Mouse (Mus musculus): ENCODE data around the gene Actrt3. TPM values are rescaled to one million over a fixed set of nuclear protein-coding genes. Genes with fewer than 3 reads are reported as not detected.

Actrt3 gene
- total and polyA plus RNA-seq, 3 experiments = 0.04 to 0.08 TPM; not detected in 1

- DNase-seq (ENCODE audit: low read depth, low spot score) = peak; percentile 14
- H3K9me3 ChIP-seq (replicated peaks; ENCODE audit: insufficient read depth, low read length) = no peaks in the 10 kb centered on the region
- H3K27me3 ChIP-seq (ENCODE audit: control insufficient read depth in 1 of 2, insufficient read depth in 2 of 2, low read length in 2 of 2) = no peaks in the 10 kb centered on the region
- H3K4me1 ChIP-seq (ENCODE audit: control insufficient read depth in 1 of 2, insufficient read depth in 2 of 2, low read length in 2 of 2) = peaks cover 0 to 3% of the 10 kb centered on the region in 2 experiments; a peak in 2 of 4 replicates
- H3K79me2 ChIP-seq (ENCODE audit: control insufficient read depth, insufficient read depth, low read length, poor library complexity) = no peaks in the 10 kb centered on the region
- H3K4me3 ChIP-seq (ENCODE audit: control insufficient read depth in 1 of 2, insufficient read depth in 1 of 2, low read depth in 2 of 2, low read length in 2 of 2) = no peak overlapping the region
- H3K9ac ChIP-seq (ENCODE audit: control insufficient read depth, low read depth, low read length, poor library complexity, severe bottlenecking) = no peak overlapping the region
- no peak overlapping the region for H3K27ac ChIP-seq (ENCODE audit: control insufficient read depth, low read depth, low read length)
- peak; percentile 18; the same call in 1 of the 2 replicates for TF ChIP-seq SMC3 (IDR thresholded peaks at IDR 0.05; ENCODE audit: low read depth, low read length)
- TF ChIP-seq ELF1 (IDR thresholded peaks at IDR 0.05; ENCODE audit: low read depth, low read length) = no peak
- no peak for TF ChIP-seq ZC3H11A (IDR thresholded peaks at IDR 0.05; ENCODE audit: low read depth, low read length)
- TF ChIP-seq RAD21 (IDR thresholded peaks at IDR 0.05; ENCODE audit: low read depth, low read length) = peak; percentile 18
- TF ChIP-seq CTCF (IDR thresholded peaks at IDR 0.05 in 2 of 3, conservative IDR thresholded peaks at IDR 0.05 in 1 of 3; ENCODE audit: control insufficient read depth in 1 of 3, insufficient read depth in 1 of 3, low read depth in 2 of 3, low read length in 3 of 3, poor library complexity in 1 of 3, severe bottlenecking in 1 of 3) = peak in 2 of 3 experiments; percentile 34 to 43; a peak in 5 of 6 replicates
- no peaks in the 10 kb centered on the region for H3K36me3 ChIP-seq (ENCODE audit: control insufficient read depth in 1 of 2, insufficient read depth in 2 of 2, low read length in 2 of 2)
Measured at GRCm38 (mm10) chr3:30635629-30636028, 35.9 kb upstream of the Actrt3 start.

GRCm38 (mm10) chr3:30633681-30634080 is 33.9 kb upstream of the Actrt3 start:
- Histone ChIP-seq H3K9me3 (replicated peaks; ENCODE audit: insufficient read depth, low read length) (no peaks in the 10 kb centered on the region), H3K36me3 (ENCODE audit: control insufficient read depth in 1 of 2, insufficient read depth in 2 of 2, low read length in 2 of 2) (no peaks in the 10 kb centered on the region), H3K9ac (ENCODE audit: control insufficient read depth, low read depth, low read length, poor library complexity, severe bottlenecking) (no peak overlapping the region), H3K4me3 (ENCODE audit: control insufficient read depth in 1 of 2, insufficient read depth in 1 of 2, low read depth in 2 of 2, low read length in 2 of 2) (no peak overlapping the region), H3K4me1 (ENCODE audit: control insufficient read depth in 1 of 2, insufficient read depth in 2 of 2, low read length in 2 of 2) (no peaks in the 10 kb centered on the region), H3K79me2 (ENCODE audit: control insufficient read depth, insufficient read depth, low read length, poor library complexity) (no peaks in the 10 kb centered on the region), H3K27ac (ENCODE audit: control insufficient read depth, low read depth, low read length) (no peak overlapping the region), H3K27me3 (ENCODE audit: control insufficient read depth in 1 of 2, insufficient read depth in 2 of 2, low read length in 2 of 2) (no peaks in the 10 kb centered on the region)
- TF ChIP-seq MEF2A (IDR thresholded peaks at IDR 0.05; ENCODE audit: extremely low read depth, insufficient replicate concordance, low read depth, low read length, poor library complexity, severe bottlenecking) (no peak), SMC3 (IDR thresholded peaks at IDR 0.05; ENCODE audit: low read depth, low read length) (peak; percentile 45), NRF1 (IDR thresholded peaks at IDR 0.05; ENCODE audit: insufficient read depth, low read depth, low read length, poor library complexity, severe bottlenecking) (no peak), MYB (IDR thresholded peaks at IDR 0.05; ENCODE audit: low read depth, low read length) (no peak), CTCF (IDR thresholded peaks at IDR 0.05 in 2 of 3, conservative IDR thresholded peaks at IDR 0.05 in 1 of 3; ENCODE audit: control insufficient read depth in 1 of 3, insufficient read depth in 1 of 3, low read depth in 2 of 3, low read length in 3 of 3, poor library complexity in 1 of 3, severe bottlenecking in 1 of 3) (peak in 1 of 3 experiments; percentile 42; a peak in 2 of 6 replicates), CHD1 (IDR thresholded peaks at IDR 0.05; ENCODE audit: low read depth, low read length) (no peak), BHLHE40 (IDR thresholded peaks at IDR 0.05; ENCODE audit: borderline replicate concordance, low read depth, low read length) (no peak), CHD2 (IDR thresholded peaks at IDR 0.05; ENCODE audit: low read length) (no peak), ZC3H11A (IDR thresholded peaks at IDR 0.05; ENCODE audit: low read depth, low read length) (0 out of 2 replicates have a peak, but pooled peaks have one; percentile 29), RAD21 (IDR thresholded peaks at IDR 0.05; ENCODE audit: low read depth, low read length) (peak; percentile 30), KAT2A (conservative IDR thresholded peaks at IDR 0.05; ENCODE audit: low read depth, low read length) (no peak), NELFE (IDR thresholded peaks at IDR 0.05; ENCODE audit: low read depth, low read length) (no peak)
- DNase-seq (ENCODE audit: low read depth, low spot score) = peak; percentile 28
